Mouse (Mus musculus) heart, embryonic 10.5 days (tissue): ENCODE results near the gene Fam208b. TPM values are rescaled to one million over a fixed set of nuclear protein-coding genes. Genes with fewer than 3 reads are reported as not detected.
"Not testable (repeated sequence)": the region's sequence is repeated elsewhere in the genome, so short reads cannot be mapped to it uniquely, and the experiment has no call there.

Experiments
- DNase-seq: peaks from one replicate; pipeline ENCODE4 v3.0.0-alpha.2; 2017; ENCODE audit warnings: low spot score
- H3K27ac ChIP-seq: fragments of 300-500 bp; sonication (generic); 2 replicates; pipeline ENCODE4 v1.5.1; 2016; ENCODE audit warnings: mild to moderate bottlenecking
- H3K27me3 ChIP-seq: fragments of 300-500 bp; sonication (generic); 2 replicates; pipeline ENCODE4 v1.6.1; 2016; ENCODE audit warnings: mild to moderate bottlenecking; ENCODE audit not compliant: poor library complexity, insufficient read depth, severe bottlenecking
- H3K36me3 ChIP-seq: fragments of 300-500 bp; sonication (generic); 2 replicates; pipeline ENCODE4 v1.6.1; 2016; ENCODE audit warnings: mild to moderate bottlenecking, moderate library complexity
- H3K4me1 ChIP-seq: fragments of 300-500 bp; sonication (generic); 2 replicates; pipeline ENCODE4 v1.6.1; 2016; ENCODE audit warnings: mild to moderate bottlenecking
- H3K4me3 ChIP-seq: fragments of 300-500 bp; sonication (generic); 2 replicates; pipeline ENCODE4 v1.5.1; 2016; ENCODE audit warnings: mild to moderate bottlenecking, moderate library complexity
- H3K9me3 ChIP-seq: fragments of 300-500 bp; sonication (generic); 2 replicates; pipeline ENCODE4 v1.6.1; 2016; ENCODE audit warnings: mild to moderate bottlenecking, moderate library complexity
- WGBS: fragments of 180-500 bp; shearing (Covaris S2); methylation state at CpG from one replicate; pipeline ENCODE4 v1.1.7; 2016; 5-methylcytosine and 5-hydroxymethylcytosine counted together
- polyA plus RNA-seq: library from polyadenylated mRNA; unstranded; fragments of >200 nt; fragmentation: Nextera tagmentation; extraction: Ambion mirVana; gene quantifications from 2 replicates; pipeline ENCODE4 v1.2.1, GENCODE M21; 2016

Gene Fam208b
- polyA plus RNA-seq, 1 experiment from 2014 or later: 15.9 TPM

DNA sequence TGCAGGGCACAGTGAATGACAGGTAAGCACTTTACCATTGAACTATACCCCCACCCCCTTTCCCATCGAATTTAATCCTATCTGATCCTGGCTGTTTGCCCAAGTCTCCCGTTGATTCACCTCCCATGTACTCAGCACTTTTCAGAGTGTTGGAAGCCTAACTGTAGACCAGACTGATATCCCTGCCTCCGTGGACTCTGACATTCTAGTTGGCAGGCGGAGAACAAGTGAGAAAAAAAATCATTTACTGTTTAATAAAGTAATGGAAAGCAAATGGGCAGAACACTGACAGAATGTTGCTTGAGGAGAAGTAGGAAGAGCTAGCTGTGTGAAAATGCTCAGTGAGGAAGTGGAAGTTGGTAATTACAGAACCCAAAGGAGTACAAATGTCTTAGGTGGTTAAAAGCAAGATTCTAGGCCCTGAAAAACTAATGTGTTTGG, 85.3 kb downstream of the Fam208b start:
- Histone ChIP-seq H3K4me3 (no peak overlapping the region), H3K27ac (no peak overlapping the region)
- WGBS: 71% methylated on average over 4 of the region's 4 CpGs

GRCm38 (mm10) chr13:3523946-3524345, 87.0 kb downstream of the Fam208b start:
- H3K9me3 ChIP-seq: no peaks in the 10 kb centered on the region
- H3K4me3 ChIP-seq: no peak overlapping the region
- no peaks in the 10 kb centered on the region for H3K4me1 ChIP-seq
- no peaks in the 10 kb centered on the region for H3K27me3 ChIP-seq
- 53% methylated on average over 1 of the region's 1 CpGs for WGBS
- no peaks in the 10 kb centered on the region for H3K36me3 ChIP-seq
- H3K27ac ChIP-seq: no peak overlapping the region
- DNase-seq: no peak

More for the DNA sequence above, 85.3 kb downstream of the Fam208b start:
- Histone ChIP-seq H3K36me3 (no peaks in the 10 kb centered on the region), H3K27me3 (no peaks in the 10 kb centered on the region), H3K9me3 (no peaks in the 10 kb centered on the region), H3K4me1 (no peaks in the 10 kb centered on the region)
- DNase-seq: no peak

DNA sequence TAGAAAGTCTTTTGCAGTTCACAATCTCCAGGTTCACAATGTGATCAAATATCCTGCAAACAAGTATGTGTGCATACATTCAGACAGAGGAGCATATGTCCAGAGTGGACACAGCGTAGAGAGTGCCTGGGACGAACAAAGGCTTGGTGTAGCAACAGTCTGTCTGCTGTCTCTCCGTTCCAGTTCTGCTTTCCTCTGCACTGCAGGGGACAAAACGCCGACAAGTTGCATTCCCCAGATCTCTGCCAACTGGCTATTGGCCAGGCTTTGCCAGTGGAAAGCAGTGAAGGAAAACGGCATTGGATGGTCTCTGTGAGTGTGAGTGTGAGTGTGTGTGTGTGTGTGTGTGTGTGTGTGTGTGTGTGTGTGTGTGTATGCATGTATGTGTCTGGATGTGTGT, 87.4 kb downstream of the Fam208b start:
- H3K27ac ChIP-seq: no peak overlapping the region
- H3K36me3 ChIP-seq: no peaks in the 10 kb centered on the region
- no peak for DNase-seq
- no peaks in the 10 kb centered on the region for H3K4me1 ChIP-seq
- no peaks in the 10 kb centered on the region for H3K9me3 ChIP-seq
- no peak overlapping the region for H3K4me3 ChIP-seq
- 63% methylated on average over 6 of the region's 6 CpGs for WGBS
- H3K27me3 ChIP-seq: no peaks in the 10 kb centered on the region

DNA sequence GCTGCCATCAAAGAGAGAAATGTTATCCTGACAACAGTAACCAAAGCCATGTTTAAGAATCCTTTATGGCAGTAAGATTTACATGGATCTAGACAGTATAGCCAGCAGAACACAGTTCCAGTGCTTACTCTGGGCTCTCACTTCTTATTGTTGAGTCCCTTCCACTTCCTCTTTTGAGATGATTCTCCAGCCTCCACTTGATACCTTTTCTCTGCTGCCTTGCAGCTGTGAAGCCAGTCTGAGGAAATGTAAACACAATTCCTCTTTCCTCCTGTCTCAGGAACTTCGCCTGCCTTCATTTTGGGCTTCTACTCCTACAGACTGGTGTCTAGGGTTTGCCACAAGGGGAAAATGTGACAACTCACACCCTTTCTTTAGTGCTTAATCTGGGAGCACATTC, 90.9 kb downstream of the Fam208b start:
- not testable (repeated sequence) for H3K9me3 ChIP-seq, H3K36me3 ChIP-seq, H3K27me3 ChIP-seq, H3K27ac ChIP-seq, H3K4me1 ChIP-seq, H3K4me3 ChIP-seq, DNase-seq
- 32% methylated on average over 1 of the region's 1 CpGs for WGBS

- not testable (repeated sequence) for H3K27ac ChIP-seq, DNase-seq, H3K4me3 ChIP-seq, H3K36me3 ChIP-seq, H3K9me3 ChIP-seq, H3K4me1 ChIP-seq, H3K27me3 ChIP-seq
- WGBS: 49% methylated on average over 4 of the region's 4 CpGs
Measured at GRCm38 (mm10) chr13:3519357-3519756, 91.6 kb downstream of the Fam208b start.

Other genes with a start within 250 kb of the Fam208b start
- gene Gdi2, start 73.0 kb downstream of the Fam208b start, polyA plus RNA-seq: 344 and 362 TPM in 2 replicates
- 6.8 and 9.4 TPM in 2 replicates for gene Asb13, start 22.9 kb upstream of the Fam208b start, polyA plus RNA-seq
- not detected in 2 replicates for gene Calml3, start 193.2 kb upstream of the Fam208b start, polyA plus RNA-seq
- not detected in 2 replicates for gene Calm4, start 226.6 kb upstream of the Fam208b start, polyA plus RNA-seq
- not detected in 2 replicates for gene Calm5, start 243.1 kb upstream of the Fam208b start, polyA plus RNA-seq